Mouse (Mus musculus) olfactory bulb, adult 2 months (tissue): ENCODE results near the gene Pcp2.

Experiments
- CTCF ChIP-seq: fragments of 200-500 bp; IDR thresholded peaks from 2 replicates; pipeline ENCODE4 v1.5.1; 2012; ENCODE audit warnings: low read depth, mild to moderate bottlenecking, low read length, moderate library complexity; ENCODE audit not compliant: insufficient read depth
- POLR2A ChIP-seq: fragments of 200-500 bp; IDR thresholded peaks from 2 replicates; pipeline ENCODE4 v1.6.1; 2012; ENCODE audit warnings: mild to moderate bottlenecking, low read depth, low read length, moderate library complexity; ENCODE audit not compliant: insufficient read depth

DNA sequence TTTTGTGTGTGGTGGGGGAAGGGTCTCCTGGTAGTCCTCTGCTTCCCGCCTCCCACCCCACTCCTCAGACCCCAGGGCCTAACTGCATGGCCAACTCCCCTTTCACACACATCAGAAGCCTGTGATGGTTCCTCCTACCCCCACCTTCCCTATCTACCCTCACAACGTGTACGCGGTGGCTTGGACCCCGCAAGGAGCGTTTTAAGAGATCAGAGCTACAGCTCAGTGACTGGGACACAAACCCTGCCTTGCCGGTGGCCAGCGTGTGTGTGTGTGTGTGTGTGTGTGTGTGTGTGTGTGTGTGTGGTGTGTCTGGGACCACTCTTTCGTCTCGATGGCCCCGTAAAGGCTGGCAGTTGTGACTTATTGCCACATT lies 37.1 kb downstream of the Pcp2 start:
- TF ChIP-seq POLR2A (no peak), CTCF (no peak)
